Mouse (Mus musculus): ENCODE data around the gene Rab3c.
A peak's percentile ranks its signal among the peaks of the same experiment; 100 is the strongest.

Rab3c gene

GRCm38 (mm10) chr13:110280563-110281144 is at the start of gene Rab3c:
TSS of gene Rab3c (minus strand) at chr13:110280996.
- peak; percentile 58 for DNase-seq

GRCm38 (mm10) chr13:110318746-110319145 is 38.0 kb upstream of the Rab3c start:
- peak; percentile 23 for DNase-seq

- DNase-seq, result no peak
Observed at GRCm38 (mm10) chr13:110307188-110307587, 26.4 kb upstream of the Rab3c start.

GRCm38 (mm10) chr13:110297112-110297511 is 16.3 kb upstream of the Rab3c start:
- no peak for DNase-seq

- DNase-seq, result no peak
Observed at GRCm38 (mm10) chr13:110288499-110288898, 7.7 kb upstream of the Rab3c start.

- no peak for DNase-seq
Observed at GRCm38 (mm10) chr13:110283781-110284180, 3.0 kb upstream of the Rab3c start.

GRCm38 (mm10) chr13:110280028-110280562 is 701 bp downstream of the Rab3c start:
- peak; percentile 94 for DNase-seq

GRCm38 (mm10) chr13:110278976-110279736 is 1.6 kb downstream of the Rab3c start:
- DNase-seq, result peak; percentile 47

- DNase-seq, result no peak
Observed at GRCm38 (mm10) chr13:110277709-110278108, 3.1 kb downstream of the Rab3c start.

- DNase-seq, result no peak
Observed at GRCm38 (mm10) chr13:110275471-110275870, 5.3 kb downstream of the Rab3c start.

- DNase-seq, result no peak
Observed at GRCm38 (mm10) chr13:110260649-110261048, 20.1 kb downstream of the Rab3c start.

- no peak for DNase-seq
Observed at GRCm38 (mm10) chr13:110251453-110251852, 29.3 kb downstream of the Rab3c start.

GRCm38 (mm10) chr13:110248481-110248880 is 32.3 kb downstream of the Rab3c start:
- no peak for DNase-seq

- no peak for DNase-seq
Observed at GRCm38 (mm10) chr13:110238970-110239369, 41.8 kb downstream of the Rab3c start.

GRCm38 (mm10) chr13:110237209-110237935 is 43.4 kb downstream of the Rab3c start:
- DNase-seq, result peak; percentile 34

GRCm38 (mm10) chr13:110233364-110233763 is 47.4 kb downstream of the Rab3c start:
- no peak for DNase-seq

GRCm38 (mm10) chr13:110231086-110231688 is 49.6 kb downstream of the Rab3c start:
- DNase-seq, result no peak

- no peak for DNase-seq
Observed at GRCm38 (mm10) chr13:110230046-110230445, 50.8 kb downstream of the Rab3c start.

GRCm38 (mm10) chr13:110219195-110219594 is 61.6 kb downstream of the Rab3c start:
- DNase-seq, result no peak

GRCm38 (mm10) chr13:110218497-110218896 is 62.3 kb downstream of the Rab3c start:
- DNase-seq, result no peak

GRCm38 (mm10) chr13:110211526-110212075 is 69.2 kb downstream of the Rab3c start:
- DNase-seq, result no peak

GRCm38 (mm10) chr13:110198906-110199305 is 81.9 kb downstream of the Rab3c start:
- DNase-seq, result no peak

GRCm38 (mm10) chr13:110190039-110190438 is 90.8 kb downstream of the Rab3c start:
- no peak for DNase-seq
